Mouse (Mus musculus): ENCODE results near the gene Ptpn4.

Gene Ptpn4

GRCm38 (mm10) chr1:119641090-119641812 is 196.2 kb downstream of the Ptpn4 start:
- no peak for DNase-seq

- peak; percentile 87 to 88 for DNase-seq
Observed at GRCm38 (mm10) chr1:119640006-119640405, 197.4 kb downstream of the Ptpn4 start.

GRCm38 (mm10) chr1:119637188-119638023 is 200.0 kb downstream of the Ptpn4 start:
- peak; percentile 40 to 79 for DNase-seq

- DNase-seq = no peak
Observed at GRCm38 (mm10) chr1:119634746-119635145, 202.7 kb downstream of the Ptpn4 start.

GRCm38 (mm10) chr1:119630428-119630827 is 207.0 kb downstream of the Ptpn4 start:
- no peak for DNase-seq

GRCm38 (mm10) chr1:119626837-119627236 is 210.6 kb downstream of the Ptpn4 start:
- DNase-seq = peak in 1 of 2 experiments; percentile 40

- no peak for DNase-seq
Observed at GRCm38 (mm10) chr1:119624444-119624843, 213.0 kb downstream of the Ptpn4 start.

GRCm38 (mm10) chr1:119605396-119605795 is 232.0 kb downstream of the Ptpn4 start:
- no peak for DNase-seq

Measured in kidney, postnatal 36 days (tissue).